Mouse (Mus musculus) lung, postnatal 0 days (tissue): ENCODE results near the gene Lrrc34.

Source experiments
- CTCF ChIP-seq: IDR thresholded peaks from 2 replicates; pipeline ENCODE4 v1.5.1; 2016; ENCODE audit warnings: antibody characterized with exemption, mild to moderate bottlenecking
- EP300 ChIP-seq: IDR thresholded peaks from 2 replicates; pipeline ENCODE4 v1.6.1; 2016; ENCODE audit warnings: antibody characterized with exemption, mild to moderate bottlenecking, control low read depth

DNA sequence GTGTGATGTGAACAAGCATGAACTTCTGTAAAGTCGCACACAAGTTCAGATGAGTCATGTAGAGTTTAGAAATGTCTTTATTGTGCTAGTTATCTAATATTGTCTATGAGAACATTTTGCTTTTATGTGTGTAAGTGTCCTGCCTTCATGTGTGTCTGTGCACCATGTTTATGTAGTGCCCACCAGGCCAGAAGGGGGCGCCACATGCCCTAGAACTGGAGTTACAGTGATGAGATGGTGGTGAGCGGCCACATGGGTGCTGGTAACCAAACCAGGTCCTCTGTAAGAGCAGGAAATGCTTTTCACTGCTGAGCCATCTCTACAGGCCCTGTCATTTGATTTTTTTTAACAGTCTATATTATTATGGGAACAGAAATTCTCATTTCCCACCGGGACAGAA lies 12.0 kb downstream of the Lrrc34 start:
- TF ChIP-seq CTCF, result no peak
- TF ChIP-seq EP300, result no peak
